Mouse (Mus musculus) intestine, embryonic 14.5 days (tissue): ENCODE data around the gene Nfatc4. TPM values are rescaled to one million over a fixed set of nuclear protein-coding genes. Genes with fewer than 3 reads are reported as not detected.
A peak's percentile ranks its signal among the peaks of the same experiment; 100 is the strongest.

ENCODE experiments used
- ATAC-seq: fragments of 200-750 bp; cut with Nextera tagmentation; replicated peaks from 2 replicates; pipeline ENCODE4 v1.8.0; 2017; ENCODE audit warnings: low read depth, moderate number of reproducible peaks, moderate TSS enrichment, moderate library complexity; ENCODE audit not compliant: low FRiP score, low TSS enrichment
- DNase-seq: peaks from one replicate; pipeline ENCODE4 v3.0.0-alpha.2; 2018; ENCODE audit warnings: low spot score
- H3K27ac ChIP-seq: fragments of 300-500 bp; sonication (generic); 2 replicates; pipeline ENCODE4 v1.5.1; 2014; ENCODE audit warnings: low read depth, mild to moderate bottlenecking, control low read depth
- H3K27me3 ChIP-seq: fragments of 300-500 bp; sonication (generic); replicated peaks from 2 replicates; pipeline ENCODE4 v1.6.1; 2014; ENCODE audit warnings: low read length, control low read depth; ENCODE audit not compliant: control insufficient read depth, insufficient read depth
- H3K36me3 ChIP-seq: fragments of 300-500 bp; sonication (generic); 2 replicates; pipeline ENCODE4 v1.6.1; 2014; ENCODE audit warnings: low read length, control low read depth; ENCODE audit not compliant: control insufficient read depth, insufficient read depth
- H3K4me1 ChIP-seq: fragments of 300-500 bp; sonication (generic); replicated peaks from 2 replicates; pipeline ENCODE4 v1.6.1; 2014; ENCODE audit warnings: low read length, control low read depth, mixed read lengths; ENCODE audit not compliant: control insufficient read depth, insufficient read depth
- H3K4me2 ChIP-seq: fragments of 300-500 bp; sonication (generic); 2 replicates; pipeline ENCODE4 v1.6.1; 2014; ENCODE audit warnings: low read length
- H3K4me3 ChIP-seq: fragments of 300-500 bp; sonication (generic); 2 replicates; pipeline ENCODE4 v1.5.1; 2014; ENCODE audit warnings: low read depth, low read length, control low read depth, mixed read lengths
- H3K9ac ChIP-seq: fragments of 300-500 bp; sonication (generic); 2 replicates; pipeline ENCODE4 v1.6.1; 2014; ENCODE audit warnings: mild to moderate bottlenecking, low read length
- H3K9me3 ChIP-seq: fragments of 300-500 bp; sonication (generic); 2 replicates; pipeline ENCODE4 v1.6.1; 2016; ENCODE audit warnings: low read length, control low read depth; ENCODE audit not compliant: control insufficient read depth
- WGBS: fragments of 180-500 bp; shearing (Covaris S2); extraction: QIAGEN DNeasy Blood & Tissue Kit; methylation state at CpG from one replicate; pipeline ENCODE4 v1.1.7; 2014; 5-methylcytosine and 5-hydroxymethylcytosine counted together
- polyA plus RNA-seq: library from polyadenylated mRNA; unstranded; fragments of >200 nt; fragmentation: Nextera tagmentation; extraction: Ambion mirVana; gene quantifications from 2 replicates; pipeline ENCODE4 v1.2.1, GENCODE M21; 2014

The Nfatc4 gene
- polyA plus RNA-seq, 1 experiment from 2014 or later = 34.3 TPM

- ATAC-seq (no peak), DNase-seq (no peak)
- Histone ChIP-seq H3K9me3 (no peaks in the 10 kb centered on the region), H3K4me1 (no peaks in the 10 kb centered on the region), H3K36me3 (no peaks in the 10 kb centered on the region), H3K9ac (no peak overlapping the region), H3K4me3 (no peak overlapping the region), H3K27ac (no peak overlapping the region), H3K27me3 (no peaks in the 10 kb centered on the region), H3K4me2 (no peak overlapping the region)
- WGBS = 90% methylated on average over 5 of the region's 5 CpGs
These were observed 15.4 kb downstream of the Nfatc4 start for GRCm38 (mm10) chr14:55838312-55838711.

GRCm38 (mm10) chr14:55838740-55839139, 15.8 kb downstream of the Nfatc4 start:
- no peak overlapping the region for H3K27ac ChIP-seq
- 93% methylated on average over 4 of the region's 4 CpGs for WGBS
- DNase-seq = no peak

DNA sequence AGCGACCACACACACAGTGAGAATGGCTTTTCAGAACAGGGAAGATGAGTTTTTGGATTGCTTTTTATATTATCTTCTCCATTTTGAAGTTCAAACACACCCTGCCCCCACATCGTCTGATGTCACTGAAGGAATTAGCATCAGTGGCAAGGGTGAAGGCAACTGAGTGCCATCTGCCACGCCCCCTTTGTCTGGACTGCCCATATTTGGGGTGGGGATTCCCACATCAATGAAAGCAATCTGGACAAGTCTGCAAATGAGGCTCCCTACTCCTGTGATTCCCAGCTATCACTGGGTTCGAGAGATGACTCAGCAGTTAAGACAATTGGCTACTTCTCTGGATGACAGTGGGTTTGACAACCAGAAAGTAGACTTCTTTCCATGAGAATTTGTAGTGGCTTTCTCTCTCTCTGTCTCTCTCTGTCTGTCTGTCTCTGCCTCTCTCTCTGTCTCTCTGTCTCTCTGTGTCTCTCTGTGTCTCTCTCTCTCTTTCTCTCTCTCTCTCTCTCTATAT, 18.0 kb downstream of the Nfatc4 start:
- Histone ChIP-seq H3K9ac (no peak overlapping the region), H3K36me3 (no peaks in the 10 kb centered on the region), H3K27me3 (no peaks in the 10 kb centered on the region), H3K4me2 (no peak overlapping the region), H3K27ac (no peak overlapping the region), H3K9me3 (no peaks in the 10 kb centered on the region), H3K4me1 (no peaks in the 10 kb centered on the region), H3K4me3 (no peak overlapping the region)
- WGBS = 60% methylated on average over 4 of the region's 4 CpGs
- no peak for DNase-seq
- ATAC-seq = no peak

More at GRCm38 (mm10) chr14:55838740-55839139, 15.8 kb downstream of the Nfatc4 start:
- no peak overlapping the region for H3K4me2 ChIP-seq
- no peaks in the 10 kb centered on the region for H3K4me1 ChIP-seq
- H3K27me3 ChIP-seq = no peaks in the 10 kb centered on the region
- no peak overlapping the region for H3K9ac ChIP-seq
- H3K9me3 ChIP-seq = no peaks in the 10 kb centered on the region
- no peaks in the 10 kb centered on the region for H3K36me3 ChIP-seq
- no peak overlapping the region for H3K4me3 ChIP-seq
- ATAC-seq = no peak

DNA sequence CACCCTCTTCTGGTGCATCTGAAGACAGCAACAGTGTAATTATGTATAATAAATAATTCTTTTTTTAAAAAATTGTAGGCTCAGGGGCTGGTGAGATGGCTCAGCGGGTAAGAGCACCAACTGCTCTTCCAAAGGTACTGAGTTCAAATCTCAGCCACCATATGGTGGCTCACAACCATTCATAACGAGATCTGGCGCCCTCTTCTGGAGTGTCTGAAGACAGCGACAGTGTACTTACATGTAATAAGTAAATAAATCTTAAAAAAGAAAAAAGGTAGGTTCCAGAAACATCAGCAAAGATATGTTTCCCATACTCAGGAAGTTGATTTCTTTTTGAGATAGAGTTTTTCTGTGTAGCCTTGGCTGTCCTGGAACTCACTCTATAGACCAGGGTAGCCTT, 19.9 kb downstream of the Nfatc4 start:
- Histone ChIP-seq H3K27ac (no peak overlapping the region), H3K4me3 (no peak overlapping the region), H3K4me1 (no peaks in the 10 kb centered on the region), H3K4me2 (no peak overlapping the region), H3K9me3 (no peaks in the 10 kb centered on the region), H3K36me3 (no peaks in the 10 kb centered on the region), H3K27me3 (no peaks in the 10 kb centered on the region), H3K9ac (no peak overlapping the region)
- WGBS = 81% methylated on average over 4 of the region's 4 CpGs
- DNase-seq (no peak), ATAC-seq (no peak)

DNA sequence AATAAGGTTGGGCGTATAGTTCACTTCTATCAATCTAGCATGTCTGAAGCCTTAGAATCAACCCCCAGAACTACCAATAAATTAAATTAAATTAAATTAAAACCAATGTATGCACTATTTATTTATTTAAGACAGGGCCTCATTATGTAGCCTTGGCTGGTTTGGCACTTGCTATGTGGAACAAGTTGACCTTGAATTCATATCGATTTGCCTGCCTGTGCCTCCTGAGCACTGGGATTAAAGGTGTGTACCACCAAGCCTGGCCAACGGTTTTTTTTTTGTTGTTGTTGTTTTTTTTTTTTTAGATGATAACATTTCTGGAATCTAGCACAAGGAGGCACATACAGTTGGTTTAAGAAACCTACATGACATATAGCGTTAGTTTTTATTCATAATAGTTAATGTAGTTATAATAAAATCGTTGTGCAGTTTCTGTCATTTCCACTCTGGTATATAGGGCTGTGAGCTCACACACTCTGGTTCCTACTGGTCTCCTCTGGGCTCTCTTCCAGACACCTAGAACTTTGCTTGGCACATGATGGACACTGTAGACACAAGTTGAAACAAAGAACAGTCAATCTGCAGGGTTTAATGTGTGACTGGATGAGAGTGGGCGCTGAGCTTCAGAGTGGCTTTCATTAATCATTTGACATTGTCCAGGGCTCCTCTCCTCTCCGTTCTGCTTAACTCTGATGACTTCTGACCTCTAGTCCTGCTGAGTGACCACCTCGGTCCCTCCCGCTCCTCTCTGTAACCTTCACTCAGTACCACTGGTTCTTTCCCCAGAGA, 22.8 kb downstream of the Nfatc4 start:
- Histone ChIP-seq H3K27me3 (no peaks in the 10 kb centered on the region), H3K9ac (no peak overlapping the region), H3K4me1 (no peaks in the 10 kb centered on the region), H3K36me3 (no peaks in the 10 kb centered on the region), H3K9me3 (no peaks in the 10 kb centered on the region), H3K4me3 (no peak overlapping the region), H3K27ac (no peak overlapping the region), H3K4me2 (no peak overlapping the region)
- no peak for DNase-seq
- ATAC-seq = no peak
- 54% methylated on average over 9 of the region's 9 CpGs for WGBS

DNA sequence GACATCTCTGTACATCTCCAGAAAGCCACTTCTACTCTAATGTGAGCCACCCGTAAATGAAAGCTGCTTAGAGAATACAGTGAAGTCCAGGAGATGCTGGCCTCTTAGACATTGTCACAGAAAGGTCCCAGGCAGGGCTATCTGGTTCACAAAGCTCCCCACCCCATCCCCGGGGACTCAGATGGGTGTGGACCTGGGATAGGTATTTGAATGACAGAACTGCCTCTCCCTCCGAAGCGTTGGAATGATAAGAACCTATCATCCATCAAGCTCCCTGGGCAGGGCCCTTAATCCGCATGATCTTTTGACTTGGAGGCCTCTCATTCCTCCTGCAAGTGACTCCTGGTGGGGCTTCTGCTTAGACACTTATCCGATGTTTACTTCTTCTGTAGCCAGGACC, 27.9 kb downstream of the Nfatc4 start:
- H3K9ac ChIP-seq = no peak overlapping the region
- DNase-seq = no peak
- H3K4me2 ChIP-seq = no peak overlapping the region
- no peaks in the 10 kb centered on the region for H3K9me3 ChIP-seq
- ATAC-seq = no peak
- no peaks in the 10 kb centered on the region for H3K27me3 ChIP-seq
- H3K36me3 ChIP-seq = no peaks in the 10 kb centered on the region
- H3K4me1 ChIP-seq = peaks cover 20% of the 10 kb centered on the region
- H3K27ac ChIP-seq = no peak overlapping the region
- 48% methylated on average over 6 of the region's 6 CpGs for WGBS
- H3K4me3 ChIP-seq = no peak overlapping the region

GRCm38 (mm10) chr14:55852646-55853551, 30.0 kb downstream of the Nfatc4 start:
- H3K36me3 ChIP-seq = no peaks in the 10 kb centered on the region
- H3K27ac ChIP-seq = peak overlapping the region; percentile 95
- ATAC-seq = peak; percentile 67
- peak overlapping the region; percentile 77 for H3K4me2 ChIP-seq
- WGBS = under 1% methylated on average over 11 of the region's 11 CpGs
- H3K9ac ChIP-seq = peak overlapping the region; percentile 77
- no peaks in the 10 kb centered on the region for H3K27me3 ChIP-seq
- H3K4me3 ChIP-seq = peak overlapping the region; percentile 84
- no peaks in the 10 kb centered on the region for H3K9me3 ChIP-seq
- peak; percentile 85 for DNase-seq
- peaks cover 37% of the 10 kb centered on the region for H3K4me1 ChIP-seq

GRCm38 (mm10) chr14:55853621-55854285, 30.8 kb downstream of the Nfatc4 start, which contains the start of gene Nynrin:
Gene Nynrin (plus strand): TSS chr14:55854010.
- ATAC-seq (peak; percentile 92), DNase-seq (peak; percentile 87)
- Histone ChIP-seq H3K4me3 (peak within 1 kb of the TSS; percentile 84), H3K27ac (peak within 1 kb of the TSS; percentile 95), H3K9ac (peak within 1 kb of the TSS; percentile 77), H3K27me3 (no peaks in the 10 kb centered on the region), H3K9me3 (no peaks in the 10 kb centered on the region), H3K4me2 (peak within 1 kb of the TSS; percentile 77), H3K36me3 (no peaks in the 10 kb centered on the region), H3K4me1 (peaks cover 41% of the 10 kb centered on the region)
- under 1% methylated on average over 33 of the region's 33 CpGs for WGBS
